Mouse (Mus musculus): Measurements from ENCODE around the gene Gm30083.

The Gm30083 gene

GRCm38 (mm10) chr14:34015063-34015462 is at the start of gene Gm30083:
Gene Gm30083 (minus strand): TSS chr14:34015182.
- no peak for DNase-seq

- DNase-seq = no peak
These were observed 37.5 kb upstream of the Gm30083 start, which contains the start of gene Antxrl for GRCm38 (mm10) chr14:34052516-34052915. Gene Antxrl (plus strand): TSS chr14:34052707.

GRCm38 (mm10) chr14:34050101-34050779 is 35.3 kb upstream of the Gm30083 start:
- DNase-seq = no peak

- DNase-seq = no peak
These were observed 28.4 kb upstream of the Gm30083 start for GRCm38 (mm10) chr14:34043341-34043740.

- no peak for DNase-seq
These were observed 26.3 kb upstream of the Gm30083 start for GRCm38 (mm10) chr14:34041241-34041640.

- no peak for DNase-seq
These were observed 19.0 kb upstream of the Gm30083 start for GRCm38 (mm10) chr14:34033841-34034610.

- DNase-seq = no peak
These were observed 11.7 kb upstream of the Gm30083 start for GRCm38 (mm10) chr14:34026710-34027109.

- DNase-seq = no peak
These were observed 2.0 kb upstream of the Gm30083 start for GRCm38 (mm10) chr14:34016938-34017337.

GRCm38 (mm10) chr14:34016381-34016780 is 1.4 kb upstream of the Gm30083 start, which contains the start of gene Gm5460:
Gene Gm5460 (plus strand): TSS chr14:34016758.
- DNase-seq = no peak

- DNase-seq = no peak
These were observed 12.6 kb downstream of the Gm30083 start for GRCm38 (mm10) chr14:34002358-34002757.

GRCm38 (mm10) chr14:34001445-34001844 is 13.5 kb downstream of the Gm30083 start:
- no peak for DNase-seq

- no peak for DNase-seq
These were observed 14.9 kb downstream of the Gm30083 start for GRCm38 (mm10) chr14:34000076-34000475.

GRCm38 (mm10) chr14:33997427-33997826 is 17.6 kb downstream of the Gm30083 start:
- DNase-seq = no peak

- DNase-seq = no peak
These were observed 21.3 kb downstream of the Gm30083 start for GRCm38 (mm10) chr14:33993521-33994289.

GRCm38 (mm10) chr14:33993051-33993450 is 21.9 kb downstream of the Gm30083 start:
- DNase-seq = no peak

- no peak for DNase-seq
These were observed 23.0 kb downstream of the Gm30083 start for GRCm38 (mm10) chr14:33991971-33992370.

GRCm38 (mm10) chr14:33989201-33989600 is 25.8 kb downstream of the Gm30083 start:
- DNase-seq = no peak

- DNase-seq = no peak
These were observed 36.4 kb downstream of the Gm30083 start, which contains the start of gene Zfp488 for GRCm38 (mm10) chr14:33978604-33979059. Gene Zfp488 (minus strand): TSS chr14:33978764.

GRCm38 (mm10) chr14:33977748-33978147 is 37.2 kb downstream of the Gm30083 start:
- no peak for DNase-seq

- no peak for DNase-seq
These were observed 40.2 kb downstream of the Gm30083 start for GRCm38 (mm10) chr14:33974752-33975151.

- no peak for DNase-seq
These were observed 42.3 kb downstream of the Gm30083 start for GRCm38 (mm10) chr14:33972679-33973078.

- DNase-seq = no peak
These were observed 49.3 kb downstream of the Gm30083 start for GRCm38 (mm10) chr14:33965675-33966074.

GRCm38 (mm10) chr14:33959341-33959740 is 55.6 kb downstream of the Gm30083 start:
- peak; percentile 61 for DNase-seq

All from right cerebral cortex, postnatal 14 days (tissue).